Mouse (Mus musculus) embryonic facial prominence, embryonic 15.5 days (tissue): ENCODE measurements around the gene Klc1. TPM values are rescaled to one million over a fixed set of nuclear protein-coding genes. Genes with fewer than 3 reads are reported as not detected.
"Not testable (repeated sequence)": the region's sequence is repeated elsewhere in the genome, so short reads cannot be mapped to it uniquely, and the experiment has no call there.

Source experiments
- ATAC-seq: fragments of 200-750 bp; cut with Nextera tagmentation; 2 replicates; pipeline ENCODE4 v1.8.0; 2017; ENCODE audit warnings: low read depth, moderate TSS enrichment; ENCODE audit not compliant: insufficient number of reproducible peaks, low FRiP score, low TSS enrichment
- H3K27ac ChIP-seq: fragments of 300-500 bp; sonication (generic); replicated peaks from 2 replicates; pipeline ENCODE4 v1.5.1; 2015; ENCODE audit warnings: mild to moderate bottlenecking, inconsistent platforms
- H3K27me3 ChIP-seq: fragments of 300-500 bp; sonication (generic); 2 replicates; pipeline ENCODE4 v1.6.1; 2015; ENCODE audit warnings: inconsistent platforms
- H3K36me3 ChIP-seq: fragments of 300-500 bp; sonication (generic); 2 replicates; pipeline ENCODE4 v1.6.1; 2015; ENCODE audit warnings: mild to moderate bottlenecking, inconsistent platforms
- H3K4me1 ChIP-seq: fragments of 300-500 bp; sonication (generic); 2 replicates; pipeline ENCODE4 v1.6.1; 2015; ENCODE audit warnings: inconsistent platforms
- H3K4me2 ChIP-seq: fragments of 300-500 bp; sonication (generic); replicated peaks from 2 replicates; pipeline ENCODE4 v1.6.1; 2015; ENCODE audit warnings: mild to moderate bottlenecking, inconsistent platforms
- H3K4me3 ChIP-seq: fragments of 300-500 bp; sonication (generic); replicated peaks from 2 replicates; pipeline ENCODE4 v1.5.1; 2015; ENCODE audit warnings: mild to moderate bottlenecking, inconsistent platforms
- H3K9ac ChIP-seq: fragments of 300-500 bp; sonication (generic); 2 replicates; pipeline ENCODE4 v1.6.1; 2015; ENCODE audit warnings: inconsistent platforms
- H3K9me3 ChIP-seq: fragments of 300-500 bp; sonication (generic); replicated peaks from 2 replicates; pipeline ENCODE4 v1.6.1; 2016; ENCODE audit warnings: inconsistent platforms
- WGBS: fragments of 180-500 bp; shearing (Covaris S2); methylation state at CpG from one replicate; pipeline ENCODE4 v1.1.7; 2015; 5-methylcytosine and 5-hydroxymethylcytosine counted together
- polyA plus RNA-seq: library from polyadenylated mRNA; unstranded; fragments of >200 nt; fragmentation: Nextera tagmentation; extraction: Ambion mirVana; gene quantifications from 2 replicates; pipeline ENCODE4 v1.2.1, GENCODE M21; 2015

Gene Klc1
- polyA plus RNA-seq, 1 experiment from 2014 or later = 124 TPM

DNA sequence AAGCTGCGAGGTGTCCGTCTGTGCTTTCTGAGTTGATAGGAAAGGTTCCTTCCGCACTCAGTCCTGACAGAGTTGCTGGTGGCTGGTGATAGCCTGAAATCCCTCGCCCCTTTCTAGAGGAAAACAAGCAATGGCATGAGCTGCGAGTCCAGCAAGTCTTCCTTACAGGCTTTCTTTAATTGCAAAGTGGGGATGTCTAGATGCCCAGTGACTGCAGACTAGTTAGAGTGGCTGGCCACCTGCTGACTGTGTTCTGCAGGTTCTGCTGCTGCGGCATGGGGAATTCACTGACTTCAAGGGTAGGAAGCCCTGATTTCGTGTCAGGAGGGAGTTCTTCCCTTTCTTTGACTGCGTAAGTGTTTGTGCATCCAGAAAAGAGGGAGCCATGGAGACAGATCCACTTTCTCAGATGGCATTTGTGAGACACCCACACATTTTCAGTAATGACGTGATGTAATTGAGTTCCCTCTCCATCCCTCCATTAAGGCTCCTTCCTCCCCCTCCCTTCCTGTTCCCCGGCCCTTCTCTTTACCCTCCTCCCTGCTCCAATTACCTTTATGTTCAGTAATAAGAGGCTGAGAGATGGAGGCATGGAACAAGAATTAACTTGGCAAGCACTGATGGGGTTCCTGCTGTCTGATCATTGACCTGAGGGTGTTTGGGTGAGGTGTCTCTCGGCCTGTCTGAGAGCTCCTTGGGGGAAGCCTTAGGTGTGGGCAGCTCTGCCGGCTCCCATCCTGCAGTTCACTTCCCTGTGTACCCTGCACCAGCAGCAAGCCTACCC, 33.1 kb upstream of the Klc1 start:
- Histone ChIP-seq H3K9me3 (no peaks in the 10 kb centered on the region), H3K27ac (peak overlapping the region; percentile 48), H3K4me2 (no peak overlapping the region), H3K27me3 (no peaks in the 10 kb centered on the region), H3K9ac (no peak overlapping the region), H3K4me1 (0 out of 2 replicates have a peak, but pooled peaks cover 3% of the 10 kb centered on the region), H3K36me3 (peaks cover 32% of the 10 kb centered on the region), H3K4me3 (no peak overlapping the region)
- ATAC-seq = no peak
- WGBS = 58% methylated on average over 12 of the region's 12 CpGs

- Histone ChIP-seq H3K4me2 (no peak overlapping the region), H3K36me3 (peaks cover 32% of the 10 kb centered on the region), H3K4me1 (0 out of 2 replicates have a peak, but pooled peaks cover 3% of the 10 kb centered on the region), H3K9ac (no peak overlapping the region), H3K9me3 (no peaks in the 10 kb centered on the region), H3K27ac (peak overlapping the region; percentile 48), H3K27me3 (no peaks in the 10 kb centered on the region), H3K4me3 (no peak overlapping the region)
- 55% methylated on average over 4 of the region's 4 CpGs for WGBS
- ATAC-seq = no peak
These were observed 32.6 kb upstream of the Klc1 start for GRCm38 (mm10) chr12:111726122-111726463.

GRCm38 (mm10) chr12:111727956-111728355, 30.7 kb upstream of the Klc1 start:
- H3K4me1 ChIP-seq = peaks cover 9% of the 10 kb centered on the region
- no peaks in the 10 kb centered on the region for H3K27me3 ChIP-seq
- no peaks in the 10 kb centered on the region for H3K9me3 ChIP-seq
- WGBS = 97% methylated on average over 1 of the region's 1 CpGs
- H3K9ac ChIP-seq = no peak overlapping the region
- no peak overlapping the region for H3K27ac ChIP-seq
- ATAC-seq = no peak
- no peak overlapping the region for H3K4me3 ChIP-seq
- no peak overlapping the region for H3K4me2 ChIP-seq
- H3K36me3 ChIP-seq = peaks cover 30% of the 10 kb centered on the region

DNA sequence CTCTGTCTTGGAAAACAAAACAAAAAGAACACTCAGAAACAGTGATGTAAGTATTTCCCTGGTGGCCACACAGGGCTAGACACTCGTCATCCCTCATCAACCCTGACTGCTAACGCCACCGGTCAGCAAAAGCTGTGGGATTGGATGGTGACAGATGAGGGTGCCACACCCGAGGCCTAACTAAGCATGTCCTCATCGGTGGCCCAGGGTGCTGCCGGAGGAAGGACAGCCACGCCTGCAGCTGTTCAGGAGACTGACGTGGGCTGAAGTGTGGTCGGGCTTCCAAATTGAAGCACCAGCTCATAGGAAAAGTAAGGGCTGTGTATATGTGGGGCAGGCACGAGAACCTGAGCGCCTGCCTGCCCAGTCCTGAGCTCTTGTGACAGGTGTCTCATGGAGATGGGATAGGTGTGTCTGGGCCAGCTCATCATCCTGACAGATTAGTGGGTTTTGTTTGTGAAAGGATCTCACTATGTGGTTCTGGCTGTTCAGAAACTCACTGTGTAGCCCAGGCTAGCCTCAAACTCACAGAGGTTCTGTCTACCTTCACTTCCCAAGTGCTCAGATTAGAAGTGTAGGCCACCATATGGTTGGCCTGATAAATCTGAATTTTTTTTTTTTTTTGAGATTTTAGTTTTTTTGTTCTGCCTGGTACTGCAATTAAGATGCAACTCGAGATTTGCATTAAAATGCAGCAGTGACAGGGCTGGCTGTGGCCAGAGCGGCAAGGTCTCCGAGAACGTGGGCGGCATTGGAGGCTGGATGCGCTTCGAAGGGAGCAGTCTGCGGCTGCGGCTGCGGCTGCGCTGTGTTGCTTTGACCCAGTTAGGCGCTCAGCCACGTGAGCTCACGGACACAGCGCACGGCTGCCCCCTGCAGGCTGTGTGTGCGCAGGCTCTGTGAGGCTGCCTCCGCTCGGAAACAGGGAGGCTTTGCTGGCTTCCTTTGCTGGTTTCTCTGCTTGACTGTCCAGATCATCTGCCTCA, 26.5 kb upstream of the Klc1 start:
- Histone ChIP-seq H3K27ac (peak overlapping the region; percentile 30; the same call in 1 of the 2 replicates), H3K4me2 (peak overlapping the region; percentile 42), H3K9me3 (no peaks in the 10 kb centered on the region), H3K27me3 (no peaks in the 10 kb centered on the region), H3K36me3 (peaks cover 17% of the 10 kb centered on the region; the same call in 1 of the 2 replicates), H3K4me3 (peak overlapping the region; percentile 6; the same call in 1 of the 2 replicates), H3K9ac (no peak overlapping the region), H3K4me1 (peaks cover 7% of the 10 kb centered on the region)
- ATAC-seq = peak; percentile 90
- 29% methylated on average over 30 of the region's 30 CpGs for WGBS

GRCm38 (mm10) chr12:111732921-111733320, 25.7 kb upstream of the Klc1 start:
- no peak overlapping the region; the same call in 1 of the 2 replicates for H3K27ac ChIP-seq
- H3K4me2 ChIP-seq = no peak overlapping the region
- no peak overlapping the region for H3K4me3 ChIP-seq
- ATAC-seq = no peak
- no peak overlapping the region for H3K9ac ChIP-seq
- no peaks in the 10 kb centered on the region for H3K27me3 ChIP-seq
- WGBS = 56% methylated on average over 5 of the region's 5 CpGs
- H3K4me1 ChIP-seq = peaks cover 7% of the 10 kb centered on the region
- H3K36me3 ChIP-seq = peaks cover 10% of the 10 kb centered on the region; the same call in 1 of the 2 replicates
- no peaks in the 10 kb centered on the region for H3K9me3 ChIP-seq

- no peak overlapping the region for H3K4me2 ChIP-seq
- no peaks in the 10 kb centered on the region for H3K9me3 ChIP-seq
- H3K4me1 ChIP-seq = peaks cover 7% of the 10 kb centered on the region
- no peak overlapping the region for H3K9ac ChIP-seq
- H3K4me3 ChIP-seq = no peak overlapping the region
- no peak for ATAC-seq
- H3K27me3 ChIP-seq = no peaks in the 10 kb centered on the region
- WGBS = 87% methylated on average over 3 of the region's 3 CpGs
- no peak overlapping the region for H3K27ac ChIP-seq
- H3K36me3 ChIP-seq = peaks cover 1% of the 10 kb centered on the region; the same call in 1 of the 2 replicates
These were observed 23.7 kb upstream of the Klc1 start for GRCm38 (mm10) chr12:111734912-111735311.

DNA sequence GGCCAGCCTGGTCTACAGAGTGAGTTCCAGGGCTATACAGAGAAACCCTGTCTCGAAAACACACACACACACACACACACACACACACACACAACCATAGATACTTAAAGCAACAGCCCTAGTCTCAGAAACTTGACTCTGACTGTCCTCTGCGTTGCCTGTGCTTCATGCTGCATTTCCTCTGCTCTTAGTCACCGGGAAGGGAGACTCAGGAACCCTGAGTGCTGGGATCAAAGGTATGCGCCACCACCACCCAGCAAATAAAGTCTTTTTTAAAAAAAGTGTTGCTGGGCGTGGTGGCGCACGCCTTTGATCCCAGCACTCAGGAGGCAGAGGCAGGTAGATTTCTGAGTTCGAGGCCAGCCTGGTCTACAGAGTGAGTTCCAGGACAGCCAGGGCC, 22.0 kb upstream of the Klc1 start:
- not testable (repeated sequence) for H3K4me1 ChIP-seq, H3K4me3 ChIP-seq, ATAC-seq, H3K9me3 ChIP-seq, H3K27me3 ChIP-seq, H3K4me2 ChIP-seq, H3K36me3 ChIP-seq, H3K9ac ChIP-seq, H3K27ac ChIP-seq
- WGBS = 86% methylated on average over 8 of the region's 8 CpGs

DNA sequence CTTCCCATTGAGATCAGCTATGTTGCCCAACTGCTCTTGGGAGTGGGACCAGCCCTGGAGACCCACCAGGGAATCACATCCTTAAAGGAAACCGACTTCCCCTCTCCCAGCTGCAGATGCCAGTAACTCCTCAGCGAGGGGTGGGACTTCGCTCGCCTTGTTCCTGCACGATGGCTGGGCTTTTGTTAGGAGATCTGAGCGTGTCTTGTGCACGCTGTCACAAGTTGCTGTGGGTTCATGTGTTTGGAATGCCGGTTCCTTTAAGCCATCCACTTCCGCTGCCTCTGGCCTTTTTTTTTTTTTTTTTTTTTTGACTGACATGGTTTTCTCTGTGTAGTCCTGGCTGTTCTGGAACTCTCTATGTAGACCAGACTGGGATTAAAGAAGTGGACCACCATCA, 21.3 kb upstream of the Klc1 start:
- no peak overlapping the region for H3K9ac ChIP-seq
- no peaks in the 10 kb centered on the region for H3K36me3 ChIP-seq
- H3K27me3 ChIP-seq = no peaks in the 10 kb centered on the region
- no peak overlapping the region for H3K4me2 ChIP-seq
- WGBS = 49% methylated on average over 9 of the region's 9 CpGs
- H3K4me1 ChIP-seq = peaks cover 1% of the 10 kb centered on the region; the same call in 1 of the 2 replicates
- no peak overlapping the region for H3K27ac ChIP-seq
- no peak overlapping the region for H3K4me3 ChIP-seq
- H3K9me3 ChIP-seq = no peaks in the 10 kb centered on the region
- no peak for ATAC-seq

DNA sequence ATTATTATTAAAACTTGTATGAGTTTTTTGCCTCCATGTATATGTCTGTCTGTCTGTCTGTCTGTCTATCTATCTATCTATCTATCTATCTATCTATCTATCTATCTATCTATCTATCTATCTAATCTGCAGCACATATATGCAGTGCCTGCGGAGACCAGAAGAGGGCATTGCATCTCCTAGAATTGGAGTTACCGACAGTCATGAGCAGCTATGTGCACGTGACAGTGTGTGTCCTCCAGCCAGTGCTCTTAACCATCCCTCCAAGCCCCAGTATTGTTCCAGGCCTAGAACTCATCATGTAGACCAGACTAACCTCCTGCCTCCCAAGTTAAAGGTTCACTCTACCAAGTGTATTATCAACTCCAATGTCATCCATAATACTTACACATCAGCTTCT, 19.9 kb upstream of the Klc1 start:
- H3K36me3 ChIP-seq = no peaks in the 10 kb centered on the region
- H3K4me3 ChIP-seq = no peak overlapping the region
- H3K4me2 ChIP-seq = no peak overlapping the region
- H3K27ac ChIP-seq = no peak overlapping the region
- H3K27me3 ChIP-seq = no peaks in the 10 kb centered on the region
- ATAC-seq = no peak
- H3K9me3 ChIP-seq = no peaks in the 10 kb centered on the region
- no peaks in the 10 kb centered on the region for H3K4me1 ChIP-seq
- 8% methylated on average over 3 of the region's 3 CpGs for WGBS
- no peak overlapping the region for H3K9ac ChIP-seq

DNA sequence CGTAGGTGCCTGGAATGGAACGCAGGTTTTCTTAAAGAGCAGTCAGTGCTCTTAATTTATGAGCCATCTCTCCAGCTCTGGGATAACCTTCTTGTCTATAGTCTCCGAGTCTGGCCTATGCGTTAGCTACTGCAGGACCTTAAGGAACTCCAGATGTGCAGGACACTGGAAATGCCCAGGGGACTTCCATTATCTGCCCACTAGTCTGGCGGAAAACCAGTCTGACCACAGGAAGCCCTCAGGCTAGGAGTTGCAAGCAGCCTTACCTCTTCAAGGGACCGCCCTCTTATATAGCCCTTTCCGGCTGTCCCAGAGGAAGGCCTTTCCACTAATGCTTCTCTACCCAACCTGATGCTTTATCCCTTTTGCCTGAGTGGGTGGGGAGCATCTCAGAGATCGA, 17.3 kb upstream of the Klc1 start:
- no peak overlapping the region for H3K27ac ChIP-seq
- 50% methylated on average over 8 of the region's 8 CpGs for WGBS
- H3K36me3 ChIP-seq = no peaks in the 10 kb centered on the region
- H3K27me3 ChIP-seq = no peaks in the 10 kb centered on the region
- no peaks in the 10 kb centered on the region for H3K9me3 ChIP-seq
- H3K4me1 ChIP-seq = peaks cover 15% of the 10 kb centered on the region
- no peak overlapping the region for H3K4me3 ChIP-seq
- ATAC-seq = no peak
- H3K4me2 ChIP-seq = no peak overlapping the region
- H3K9ac ChIP-seq = no peak overlapping the region

DNA sequence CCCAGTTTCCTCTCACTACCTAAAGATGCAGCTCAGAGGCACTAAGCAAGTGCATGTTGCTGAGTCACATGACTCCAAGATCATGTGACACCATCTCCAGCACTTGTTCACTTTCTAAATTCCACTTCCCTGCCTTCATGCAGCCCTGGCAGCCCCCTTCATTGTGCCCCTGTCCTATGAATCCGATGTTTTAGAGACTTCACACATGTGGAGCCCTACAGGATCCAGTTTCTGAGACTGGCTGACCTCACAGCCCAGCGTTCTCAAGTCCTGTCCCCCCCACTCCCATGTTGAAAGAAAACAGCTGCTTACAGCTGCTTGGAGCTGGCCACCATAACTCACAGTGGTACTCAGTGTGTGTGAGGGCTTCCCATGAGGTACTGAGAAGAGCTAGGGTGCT, 15.2 kb upstream of the Klc1 start:
- H3K4me3 ChIP-seq = no peak overlapping the region
- H3K9me3 ChIP-seq = no peaks in the 10 kb centered on the region
- H3K36me3 ChIP-seq = no peaks in the 10 kb centered on the region
- H3K27ac ChIP-seq = 0 out of 2 replicates have a peak overlapping the region, but pooled peaks have one; percentile 9
- ATAC-seq = no peak
- H3K9ac ChIP-seq = no peak overlapping the region
- WGBS = 49% methylated on average over 2 of the region's 2 CpGs
- H3K4me2 ChIP-seq = no peak overlapping the region
- no peaks in the 10 kb centered on the region for H3K27me3 ChIP-seq
- peaks cover 19% of the 10 kb centered on the region for H3K4me1 ChIP-seq
